Mouse (Mus musculus) intestine, embryonic 14.5 days (tissue): ENCODE measurements at regions not wholly inside any gene's neighbourhood (a gene's known extent, or its start where the extent isn't known, plus 50 kb on each side); places are given as distances from the start of the nearest gene placed in this dataset.

ENCODE experiments used
- ATAC-seq: fragments of 200-750 bp; cut with Nextera tagmentation; replicated peaks from 2 replicates; pipeline ENCODE4 v1.8.0; 2017; ENCODE audit warnings: low read depth, moderate number of reproducible peaks, moderate TSS enrichment, moderate library complexity; ENCODE audit not compliant: low FRiP score, low TSS enrichment
- DNase-seq: peaks from one replicate; pipeline ENCODE4 v3.0.0-alpha.2; 2018; ENCODE audit warnings: low spot score
- H3K27ac ChIP-seq: fragments of 300-500 bp; sonication (generic); 2 replicates; pipeline ENCODE4 v1.5.1; 2014; ENCODE audit warnings: low read depth, mild to moderate bottlenecking, control low read depth
- H3K27me3 ChIP-seq: fragments of 300-500 bp; sonication (generic); replicated peaks from 2 replicates; pipeline ENCODE4 v1.6.1; 2014; ENCODE audit warnings: low read length, control low read depth; ENCODE audit not compliant: control insufficient read depth, insufficient read depth
- H3K36me3 ChIP-seq: fragments of 300-500 bp; sonication (generic); 2 replicates; pipeline ENCODE4 v1.6.1; 2014; ENCODE audit warnings: low read length, control low read depth; ENCODE audit not compliant: control insufficient read depth, insufficient read depth
- H3K4me1 ChIP-seq: fragments of 300-500 bp; sonication (generic); replicated peaks from 2 replicates; pipeline ENCODE4 v1.6.1; 2014; ENCODE audit warnings: low read length, control low read depth, mixed read lengths; ENCODE audit not compliant: control insufficient read depth, insufficient read depth
- H3K4me2 ChIP-seq: fragments of 300-500 bp; sonication (generic); 2 replicates; pipeline ENCODE4 v1.6.1; 2014; ENCODE audit warnings: low read length
- H3K4me3 ChIP-seq: fragments of 300-500 bp; sonication (generic); 2 replicates; pipeline ENCODE4 v1.5.1; 2014; ENCODE audit warnings: low read depth, low read length, control low read depth, mixed read lengths
- H3K9ac ChIP-seq: fragments of 300-500 bp; sonication (generic); 2 replicates; pipeline ENCODE4 v1.6.1; 2014; ENCODE audit warnings: mild to moderate bottlenecking, low read length
- H3K9me3 ChIP-seq: fragments of 300-500 bp; sonication (generic); 2 replicates; pipeline ENCODE4 v1.6.1; 2016; ENCODE audit warnings: low read length, control low read depth; ENCODE audit not compliant: control insufficient read depth
- WGBS: fragments of 180-500 bp; shearing (Covaris S2); extraction: QIAGEN DNeasy Blood & Tissue Kit; methylation state at CpG from one replicate; pipeline ENCODE4 v1.1.7; 2014; 5-methylcytosine and 5-hydroxymethylcytosine counted together

DNA sequence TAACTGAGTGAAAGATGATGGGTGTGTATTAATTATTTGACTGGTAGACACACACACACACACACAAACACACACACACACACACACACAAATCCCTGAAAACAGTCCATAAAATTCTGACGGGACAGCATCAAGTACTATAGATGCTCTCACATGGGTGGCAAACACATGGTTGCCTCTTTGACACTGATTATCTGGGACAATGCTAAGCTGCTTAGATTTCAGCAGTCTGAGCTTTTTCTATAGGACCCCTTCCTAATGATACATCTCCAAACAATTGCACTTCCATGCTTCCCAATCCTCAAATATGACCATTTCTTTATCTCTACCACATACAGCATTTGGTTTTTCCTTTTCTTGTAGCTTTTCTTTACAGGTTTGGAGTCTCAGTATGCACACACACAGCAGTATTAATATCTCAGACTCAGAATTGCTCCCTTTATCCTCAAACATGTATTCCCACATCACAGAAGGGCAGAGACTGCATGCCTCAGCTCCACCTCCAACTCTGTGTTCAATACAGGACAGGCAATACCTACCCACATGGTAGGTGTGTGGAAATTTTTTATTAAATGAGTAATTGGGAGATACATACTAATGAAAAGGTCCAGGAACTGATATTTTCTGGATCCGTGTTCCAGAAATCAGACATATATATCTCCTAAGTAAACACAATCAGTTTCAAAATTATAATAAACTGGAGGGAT, 110.1 kb upstream of the Igf1 start:
- WGBS = 85% methylated on average over 2 of the region's 2 CpGs
- H3K4me1 ChIP-seq = no peaks in the 10 kb centered on the region
- H3K27me3 ChIP-seq = no peaks in the 10 kb centered on the region
- DNase-seq (no peak), ATAC-seq (no peak)
- H3K4me3 ChIP-seq = no peak overlapping the region
- H3K9ac ChIP-seq = no peak overlapping the region
- H3K9me3 ChIP-seq = no peaks in the 10 kb centered on the region
- no peak overlapping the region for H3K27ac ChIP-seq
- no peaks in the 10 kb centered on the region for H3K36me3 ChIP-seq
- H3K4me2 ChIP-seq = no peak overlapping the region

DNA sequence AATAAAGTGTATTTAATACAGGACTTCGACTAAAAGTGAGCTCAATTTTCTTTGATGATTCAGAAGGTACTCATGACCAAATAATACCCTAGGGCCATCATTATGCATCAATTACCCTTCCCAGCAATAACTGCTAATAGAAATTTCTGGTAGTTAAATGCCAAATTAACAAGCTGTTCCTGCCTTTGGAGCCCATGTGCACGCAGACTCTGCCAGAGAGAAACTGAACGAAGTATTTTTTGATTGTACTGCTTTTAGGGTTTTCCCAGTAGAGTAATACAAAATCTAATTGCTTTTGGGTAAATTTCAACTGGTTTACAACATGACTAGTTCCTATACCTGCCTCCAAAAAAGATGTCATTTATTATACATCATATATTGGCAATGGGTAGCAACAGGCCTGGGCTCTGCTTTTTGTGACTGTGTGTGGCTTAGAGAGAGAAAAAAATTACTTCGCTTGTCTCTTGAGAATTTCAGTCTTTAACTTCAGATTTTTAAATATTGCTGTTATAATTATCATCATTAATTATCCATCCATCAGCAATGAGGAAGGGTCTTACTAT, 109.4 kb upstream of the Igf1 start:
- H3K4me1 ChIP-seq = no peaks in the 10 kb centered on the region
- no peak for ATAC-seq
- 90% methylated on average over 4 of the region's 4 CpGs for WGBS
- H3K27me3 ChIP-seq = no peaks in the 10 kb centered on the region
- no peak overlapping the region for H3K27ac ChIP-seq
- H3K4me2 ChIP-seq = no peak overlapping the region
- H3K4me3 ChIP-seq = no peak overlapping the region
- no peak overlapping the region for H3K9ac ChIP-seq
- DNase-seq = no peak
- H3K9me3 ChIP-seq = no peaks in the 10 kb centered on the region
- H3K36me3 ChIP-seq = no peaks in the 10 kb centered on the region

DNA sequence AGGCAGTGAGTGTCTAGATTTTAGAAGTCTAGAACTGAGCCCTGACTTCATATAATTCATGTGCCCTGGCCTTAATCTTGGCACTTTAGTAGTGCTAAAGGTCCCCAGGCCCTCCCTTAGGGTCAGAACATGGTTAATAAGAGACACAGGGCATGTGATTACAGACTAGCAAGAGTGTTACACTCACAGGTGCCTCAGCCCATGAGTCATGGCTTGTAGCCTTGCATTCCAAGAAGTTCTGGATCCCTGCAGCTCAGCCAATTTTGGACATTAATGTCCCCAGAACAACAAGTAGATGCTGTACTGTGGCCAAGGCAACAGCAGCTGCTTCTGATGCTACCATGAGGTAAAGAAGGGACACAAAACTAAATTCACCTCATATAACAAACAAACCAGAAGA, 107.7 kb upstream of the Igf1 start:
- Histone ChIP-seq H3K4me1 (no peaks in the 10 kb centered on the region), H3K4me3 (no peak overlapping the region), H3K27ac (no peak overlapping the region), H3K27me3 (no peaks in the 10 kb centered on the region), H3K36me3 (no peaks in the 10 kb centered on the region), H3K9me3 (no peaks in the 10 kb centered on the region), H3K9ac (no peak overlapping the region), H3K4me2 (no peak overlapping the region)
- ATAC-seq (no peak), DNase-seq (no peak)

DNA sequence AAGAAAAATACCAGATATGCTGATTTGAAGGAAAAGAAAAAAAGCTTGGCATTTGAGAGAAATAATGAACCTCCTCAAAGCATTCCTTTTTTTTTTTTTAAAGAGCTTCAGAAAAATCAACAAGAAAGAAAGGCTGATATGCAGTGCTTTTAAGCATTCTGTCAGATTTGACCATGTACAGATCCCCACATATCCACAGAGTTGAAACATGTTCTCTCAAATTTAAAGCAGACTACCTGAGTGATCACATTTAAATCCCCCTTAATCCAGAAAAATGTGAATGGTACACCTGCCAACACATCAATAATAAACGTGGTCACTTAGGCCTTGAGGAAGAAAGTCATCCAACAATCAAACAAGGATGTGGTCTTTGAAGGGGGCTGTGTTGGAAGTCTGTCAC, 107.1 kb upstream of the Igf1 start:
- DNase-seq (no peak), ATAC-seq (no peak)
- Histone ChIP-seq H3K4me1 (no peaks in the 10 kb centered on the region), H3K9me3 (no peaks in the 10 kb centered on the region), H3K27me3 (no peaks in the 10 kb centered on the region), H3K27ac (no peak overlapping the region), H3K4me2 (no peak overlapping the region), H3K4me3 (no peak overlapping the region), H3K9ac (no peak overlapping the region), H3K36me3 (no peaks in the 10 kb centered on the region)
- 17% methylated on average over 1 of the region's 1 CpGs for WGBS

DNA sequence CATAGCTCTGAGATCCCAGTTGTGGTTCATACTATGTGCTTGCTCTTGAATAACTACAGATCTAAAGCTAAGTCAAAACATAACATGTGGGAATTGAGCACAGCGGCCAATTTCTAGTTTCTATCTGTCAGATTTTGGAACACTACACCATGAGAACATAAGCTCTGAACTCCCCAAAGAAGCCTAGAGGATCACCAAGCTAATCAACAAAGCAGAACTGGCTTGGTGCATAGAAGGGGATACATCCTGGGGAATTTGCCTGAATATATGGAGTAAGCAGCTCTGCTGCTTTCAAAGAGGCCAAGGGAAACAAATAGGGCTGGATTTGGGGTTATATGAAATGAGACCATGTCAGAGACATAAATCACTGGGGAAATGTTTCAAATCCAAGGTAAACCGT, 105.9 kb upstream of the Igf1 start:
- Histone ChIP-seq H3K4me3 (no peak overlapping the region), H3K9ac (no peak overlapping the region), H3K27ac (no peak overlapping the region), H3K4me1 (no peaks in the 10 kb centered on the region), H3K4me2 (no peak overlapping the region), H3K9me3 (no peaks in the 10 kb centered on the region), H3K36me3 (no peaks in the 10 kb centered on the region), H3K27me3 (no peaks in the 10 kb centered on the region)
- 54% methylated on average over 2 of the region's 2 CpGs for WGBS
- ATAC-seq = no peak
- no peak for DNase-seq

DNA sequence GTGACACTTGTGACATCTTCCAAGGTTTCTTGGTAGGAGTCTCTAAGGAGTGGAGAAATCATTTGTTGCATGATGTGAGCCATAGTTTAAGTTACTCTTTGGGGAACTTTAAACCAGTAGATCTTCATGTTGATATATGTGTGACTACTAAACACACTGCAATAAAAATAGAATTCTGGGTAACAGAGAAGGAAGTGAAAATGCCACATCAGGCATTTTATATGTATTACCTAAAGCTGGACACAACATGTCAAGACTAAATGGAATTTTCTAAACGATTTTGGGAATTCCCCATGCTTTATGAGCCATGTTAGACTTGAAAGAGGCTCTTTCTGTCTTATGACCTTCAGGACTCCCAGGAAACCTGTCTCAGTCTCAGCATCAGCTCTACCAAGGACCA, 104.6 kb upstream of the Igf1 start:
- H3K36me3 ChIP-seq = no peaks in the 10 kb centered on the region
- H3K4me1 ChIP-seq = no peaks in the 10 kb centered on the region
- H3K27me3 ChIP-seq = no peaks in the 10 kb centered on the region
- H3K9ac ChIP-seq = no peak overlapping the region
- 45% methylated on average over 1 of the region's 1 CpGs for WGBS
- no peak for DNase-seq
- no peak overlapping the region for H3K4me3 ChIP-seq
- no peaks in the 10 kb centered on the region for H3K9me3 ChIP-seq
- H3K4me2 ChIP-seq = no peak overlapping the region
- ATAC-seq = no peak
- no peak overlapping the region for H3K27ac ChIP-seq

DNA sequence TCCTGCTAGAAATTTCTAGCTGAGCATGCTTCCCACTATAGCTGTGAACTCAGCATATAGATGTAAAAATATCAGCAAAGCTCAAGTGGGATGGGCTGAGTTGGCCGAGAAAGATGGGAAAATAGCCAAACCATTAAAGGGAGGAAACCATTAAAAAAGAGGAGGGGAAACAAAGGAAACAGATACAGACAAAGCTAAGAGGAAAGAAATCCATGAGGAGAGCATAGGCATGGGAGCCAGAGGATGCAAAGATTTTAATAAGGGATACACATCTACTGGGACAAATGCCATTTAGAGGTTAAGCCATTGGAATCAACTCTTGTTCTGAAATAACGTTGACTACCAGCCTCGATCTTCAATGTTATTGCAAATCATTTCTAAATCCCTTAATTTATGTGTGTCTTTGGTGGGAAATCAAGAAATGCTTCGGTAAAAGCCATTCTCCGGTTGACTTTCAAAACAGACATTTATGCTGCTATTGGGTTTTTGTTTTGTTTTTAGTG, 96.5 kb upstream of the Igf1 start:
- Histone ChIP-seq H3K27ac (no peak overlapping the region), H3K9ac (no peak overlapping the region), H3K4me1 (peaks cover 5% of the 10 kb centered on the region; the same call in 1 of the 2 replicates), H3K9me3 (no peaks in the 10 kb centered on the region), H3K4me3 (no peak overlapping the region), H3K27me3 (no peaks in the 10 kb centered on the region), H3K4me2 (no peak overlapping the region), H3K36me3 (no peaks in the 10 kb centered on the region)
- WGBS = 77% methylated on average over 5 of the region's 5 CpGs
- no peak for ATAC-seq
- no peak for DNase-seq

DNA sequence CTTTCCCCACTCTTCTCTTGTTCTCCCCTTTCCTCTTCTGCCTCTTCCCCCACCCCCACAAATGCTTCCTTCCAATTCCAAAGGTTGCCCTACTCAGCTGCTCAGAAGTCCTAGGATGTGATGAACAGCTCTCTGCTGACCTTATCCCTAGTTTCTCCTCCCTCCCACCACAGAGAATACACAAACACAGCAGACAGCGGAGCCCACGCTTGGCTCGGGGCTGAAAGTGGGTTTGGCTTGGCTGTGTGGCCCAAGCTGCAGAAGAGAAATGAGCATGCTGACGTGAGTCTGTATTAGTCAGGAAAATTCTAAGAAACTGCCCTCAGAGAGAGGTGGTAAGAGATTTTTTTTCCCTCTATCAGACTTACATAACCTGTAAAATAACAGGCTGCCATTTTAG, 70.5 kb upstream of the Igf1 start:
- H3K9ac ChIP-seq = no peak overlapping the region
- no peak overlapping the region for H3K4me2 ChIP-seq
- no peaks in the 10 kb centered on the region for H3K27me3 ChIP-seq
- H3K4me1 ChIP-seq = no peaks in the 10 kb centered on the region
- 22% methylated on average over 4 of the region's 4 CpGs for WGBS
- DNase-seq = peak; percentile 54
- H3K27ac ChIP-seq = no peak overlapping the region
- no peaks in the 10 kb centered on the region for H3K36me3 ChIP-seq
- no peaks in the 10 kb centered on the region for H3K9me3 ChIP-seq
- no peak overlapping the region for H3K4me3 ChIP-seq
- ATAC-seq = 0 out of 2 replicates have a peak, but pooled peaks have one; percentile 15

DNA sequence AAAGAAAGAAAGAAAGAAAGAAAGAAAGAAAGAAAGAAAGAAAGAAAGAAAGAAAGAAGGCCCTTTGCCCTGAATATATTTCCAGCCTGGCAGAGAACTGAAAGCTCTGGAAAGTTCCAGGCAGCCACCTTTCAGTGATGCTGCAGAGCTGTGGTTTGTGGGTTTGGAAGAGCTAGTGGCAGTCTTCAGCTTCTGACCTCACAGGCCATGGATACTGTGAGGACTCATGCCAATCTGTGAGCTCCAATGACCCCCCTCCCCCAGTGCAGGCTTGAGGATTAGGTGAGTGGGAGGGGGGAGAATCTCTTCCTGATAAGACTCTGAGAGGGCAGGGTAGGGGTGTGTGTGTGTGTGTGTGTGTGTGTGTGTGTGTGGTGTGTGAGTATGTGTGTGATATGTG, 65.7 kb upstream of the Igf1 start:
- Histone ChIP-seq H3K4me2 (no peak overlapping the region), H3K9me3 (no peaks in the 10 kb centered on the region), H3K36me3 (no peaks in the 10 kb centered on the region), H3K4me1 (no peaks in the 10 kb centered on the region), H3K27ac (no peak overlapping the region), H3K9ac (no peak overlapping the region), H3K4me3 (no peak overlapping the region), H3K27me3 (peaks cover 5% of the 10 kb centered on the region; the same call in 1 of the 2 replicates)
- DNase-seq (no peak), ATAC-seq (no peak)
